Mouse (Mus musculus): ENCODE results near the gene Cdh5. TPM values are rescaled to one million over a fixed set of nuclear protein-coding genes. Genes with fewer than 3 reads are reported as not detected.
"Not testable (repeated sequence)": the region's sequence is repeated elsewhere in the genome, so short reads cannot be mapped to it uniquely, and the experiment has no call there.

Gene Cdh5
- polyA plus RNA-seq (2011; ENCODE audit: insufficient read length, low read depth, missing spikeins): not detected in 2 replicates

- Histone ChIP-seq H3K4me3 (ENCODE audit: insufficient read depth, low read length) (no peak within 1 kb of the TSS), H3K27ac (ENCODE audit: insufficient read depth, low read length) (no peak within 1 kb of the TSS), H3K4me1 (ENCODE audit: control insufficient read depth, insufficient read depth, low read length) (no peaks in the 10 kb centered on the region)
- no peak for TF ChIP-seq POLR2A (IDR thresholded peaks at IDR 0.05; ENCODE audit: low read depth, low read length)
- TF ChIP-seq CTCF (IDR thresholded peaks at IDR 0.05; ENCODE audit: borderline replicate concordance, insufficient read depth, low read length): no peak
Observed at GRCm38 (mm10) chr8:104101415-104101814, at the start of gene Cdh5. Gene Cdh5 (plus strand): TSS chr8:104101625.

- H3K4me1 ChIP-seq (ENCODE audit: control insufficient read depth, insufficient read depth, low read length): no peaks in the 10 kb centered on the region
- TF ChIP-seq POLR2A (IDR thresholded peaks at IDR 0.05; ENCODE audit: low read depth, low read length) (no peak), CTCF (IDR thresholded peaks at IDR 0.05; ENCODE audit: borderline replicate concordance, insufficient read depth, low read length) (no peak)
- no peak overlapping the region for H3K4me3 ChIP-seq (ENCODE audit: insufficient read depth, low read length)
- no peak overlapping the region for H3K27ac ChIP-seq (ENCODE audit: insufficient read depth, low read length)
Observed at GRCm38 (mm10) chr8:104059922-104060321, 41.5 kb upstream of the Cdh5 start.

- Histone ChIP-seq H3K27ac (ENCODE audit: insufficient read depth, low read length) (no peak overlapping the region), H3K4me1 (ENCODE audit: control insufficient read depth, insufficient read depth, low read length) (no peaks in the 10 kb centered on the region), H3K4me3 (ENCODE audit: insufficient read depth, low read length) (no peak overlapping the region)
- no peak for TF ChIP-seq CTCF (IDR thresholded peaks at IDR 0.05; ENCODE audit: borderline replicate concordance, insufficient read depth, low read length)
- TF ChIP-seq POLR2A (IDR thresholded peaks at IDR 0.05; ENCODE audit: low read depth, low read length): no peak
Observed at GRCm38 (mm10) chr8:104060446-104060845, 41.0 kb upstream of the Cdh5 start.

GRCm38 (mm10) chr8:104061048-104061988 lies 40.1 kb upstream of the Cdh5 start:
- no peak overlapping the region for H3K27ac ChIP-seq (ENCODE audit: insufficient read depth, low read length)
- TF ChIP-seq POLR2A (IDR thresholded peaks at IDR 0.05; ENCODE audit: low read depth, low read length): no peak
- no peak for TF ChIP-seq CTCF (IDR thresholded peaks at IDR 0.05; ENCODE audit: borderline replicate concordance, insufficient read depth, low read length)
- H3K4me1 ChIP-seq (ENCODE audit: control insufficient read depth, insufficient read depth, low read length): no peaks in the 10 kb centered on the region
- H3K4me3 ChIP-seq (ENCODE audit: insufficient read depth, low read length): no peak overlapping the region

GRCm38 (mm10) chr8:104061989-104062820 lies 39.2 kb upstream of the Cdh5 start:
- H3K4me3 ChIP-seq (ENCODE audit: insufficient read depth, low read length): no peak overlapping the region
- H3K4me1 ChIP-seq (ENCODE audit: control insufficient read depth, insufficient read depth, low read length): no peaks in the 10 kb centered on the region
- H3K27ac ChIP-seq (ENCODE audit: insufficient read depth, low read length): no peak overlapping the region
- TF ChIP-seq POLR2A (IDR thresholded peaks at IDR 0.05; ENCODE audit: low read depth, low read length) (no peak), CTCF (IDR thresholded peaks at IDR 0.05; ENCODE audit: borderline replicate concordance, insufficient read depth, low read length) (no peak)

- Histone ChIP-seq H3K4me1 (ENCODE audit: control insufficient read depth, insufficient read depth, low read length) (no peaks in the 10 kb centered on the region), H3K27ac (ENCODE audit: insufficient read depth, low read length) (no peak overlapping the region), H3K4me3 (ENCODE audit: insufficient read depth, low read length) (no peak overlapping the region)
- TF ChIP-seq CTCF (IDR thresholded peaks at IDR 0.05; ENCODE audit: borderline replicate concordance, insufficient read depth, low read length) (no peak), POLR2A (IDR thresholded peaks at IDR 0.05; ENCODE audit: low read depth, low read length) (no peak)
Observed at GRCm38 (mm10) chr8:104065223-104065622, 36.2 kb upstream of the Cdh5 start.

GRCm38 (mm10) chr8:104065906-104066518 lies 35.4 kb upstream of the Cdh5 start:
- TF ChIP-seq POLR2A (IDR thresholded peaks at IDR 0.05; ENCODE audit: low read depth, low read length) (no peak), CTCF (IDR thresholded peaks at IDR 0.05; ENCODE audit: borderline replicate concordance, insufficient read depth, low read length) (no peak)
- no peak overlapping the region for H3K4me3 ChIP-seq (ENCODE audit: insufficient read depth, low read length)
- no peak overlapping the region for H3K27ac ChIP-seq (ENCODE audit: insufficient read depth, low read length)
- H3K4me1 ChIP-seq (ENCODE audit: control insufficient read depth, insufficient read depth, low read length): no peaks in the 10 kb centered on the region

- TF ChIP-seq CTCF (IDR thresholded peaks at IDR 0.05; ENCODE audit: borderline replicate concordance, insufficient read depth, low read length) (no peak), POLR2A (IDR thresholded peaks at IDR 0.05; ENCODE audit: low read depth, low read length) (no peak)
- no peaks in the 10 kb centered on the region for H3K4me1 ChIP-seq (ENCODE audit: control insufficient read depth, insufficient read depth, low read length)
- H3K27ac ChIP-seq (ENCODE audit: insufficient read depth, low read length): no peak overlapping the region
- H3K4me3 ChIP-seq (ENCODE audit: insufficient read depth, low read length): no peak overlapping the region
Observed at GRCm38 (mm10) chr8:104067390-104067925, 34.0 kb upstream of the Cdh5 start.

GRCm38 (mm10) chr8:104068421-104069035 lies 32.9 kb upstream of the Cdh5 start:
- Histone ChIP-seq H3K4me3 (ENCODE audit: insufficient read depth, low read length) (no peak overlapping the region), H3K4me1 (ENCODE audit: control insufficient read depth, insufficient read depth, low read length) (no peaks in the 10 kb centered on the region), H3K27ac (ENCODE audit: insufficient read depth, low read length) (no peak overlapping the region)
- TF ChIP-seq CTCF (IDR thresholded peaks at IDR 0.05; ENCODE audit: borderline replicate concordance, insufficient read depth, low read length): no peak
- TF ChIP-seq POLR2A (IDR thresholded peaks at IDR 0.05; ENCODE audit: low read depth, low read length): no peak

- not testable (repeated sequence) for H3K4me1 ChIP-seq (ENCODE audit: control insufficient read depth, insufficient read depth, low read length); H3K4me3 ChIP-seq (ENCODE audit: insufficient read depth, low read length); H3K27ac ChIP-seq (ENCODE audit: insufficient read depth, low read length)
Observed at GRCm38 (mm10) chr8:104070201-104070865, 31.1 kb upstream of the Cdh5 start.
